Mouse (Mus musculus): ENCODE measurements around the gene Prima1. TPM values are rescaled to one million over a fixed set of nuclear protein-coding genes. Genes with fewer than 3 reads are reported as not detected.

Gene Prima1
- polyA plus RNA-seq, 1 experiment, result not detected

GRCm38 (mm10) chr12:103251151-103251550 is 9.2 kb upstream of the Prima1 start:
- no peaks in the 10 kb centered on the region for H3K79me2 ChIP-seq (ENCODE audit: control insufficient read depth, insufficient read depth)
- H3K36me3 ChIP-seq (ENCODE audit: control insufficient read depth, insufficient read depth), result no peaks in the 10 kb centered on the region
- no peak overlapping the region for H3ac ChIP-seq (ENCODE audit: control insufficient read depth, insufficient read length)
- no peak overlapping the region for H3K4me3 ChIP-seq
- no peak for TF ChIP-seq E2F4 (IDR thresholded peaks at IDR 0.05; ENCODE audit: insufficient read depth)
- TF ChIP-seq CEBPB (IDR thresholded peaks at IDR 0.05; ENCODE audit: insufficient read depth, poor library complexity, severe bottlenecking), result peak; percentile 76
- H3K27me3 ChIP-seq (ENCODE audit: control insufficient read depth, insufficient read depth, insufficient read length), result no peaks in the 10 kb centered on the region
- no peak overlapping the region for H3K4me2 ChIP-seq (ENCODE audit: low read depth)

- no peak overlapping the region for H3K4me3 ChIP-seq
- H3ac ChIP-seq (ENCODE audit: control insufficient read depth, insufficient read length), result no peak overlapping the region
- H3K27me3 ChIP-seq (ENCODE audit: control insufficient read depth, insufficient read depth, insufficient read length), result no peaks in the 10 kb centered on the region
- no peak overlapping the region for H3K4me2 ChIP-seq (ENCODE audit: low read depth)
- TF ChIP-seq MAX (IDR thresholded peaks at IDR 0.05; ENCODE audit: low read depth) (no peak), TCF12 (IDR thresholded peaks at IDR 0.05; ENCODE audit: insufficient read depth, poor library complexity, severe bottlenecking) (no peak), POLR2AphosphoS2 (IDR thresholded peaks at IDR 0.05; ENCODE audit: insufficient read length, low read depth) (no peak)
- no peaks in the 10 kb centered on the region for H3K36me3 ChIP-seq (ENCODE audit: control insufficient read depth, insufficient read depth)
- no peaks in the 10 kb centered on the region for H3K79me2 ChIP-seq (ENCODE audit: control insufficient read depth, insufficient read depth)
Measured at GRCm38 (mm10) chr12:103250333-103250732, 8.4 kb upstream of the Prima1 start.

- H3ac ChIP-seq (ENCODE audit: control insufficient read depth, insufficient read length), result no peak overlapping the region
- no peak overlapping the region for H3K4me2 ChIP-seq (ENCODE audit: low read depth)
- no peaks in the 10 kb centered on the region for H3K36me3 ChIP-seq (ENCODE audit: control insufficient read depth, insufficient read depth)
- no peaks in the 10 kb centered on the region for H3K27me3 ChIP-seq (ENCODE audit: control insufficient read depth, insufficient read depth, insufficient read length)
- H3K4me3 ChIP-seq, result no peak overlapping the region
- no peaks in the 10 kb centered on the region for H3K79me2 ChIP-seq (ENCODE audit: control insufficient read depth, insufficient read depth)
- TF ChIP-seq CEBPB (IDR thresholded peaks at IDR 0.05; ENCODE audit: insufficient read depth, poor library complexity, severe bottlenecking) (no peak), USF1 (IDR thresholded peaks at IDR 0.05; ENCODE audit: low read depth) (no peak), POLR2A (IDR thresholded peaks at IDR 0.05; ENCODE audit: insufficient read length, low read depth) (no peak), MAX (IDR thresholded peaks at IDR 0.05; ENCODE audit: low read depth) (no peak), MYOD1 (IDR thresholded peaks at IDR 0.05; ENCODE audit: control insufficient read depth in 1 of 3, insufficient read length in 2 of 3, low read depth in 2 of 3) (no peak), POLR2AphosphoS2 (IDR thresholded peaks at IDR 0.05; ENCODE audit: insufficient read length, low read depth) (no peak), SRF (IDR thresholded peaks at IDR 0.05; ENCODE audit: control insufficient read depth, insufficient read length, low read depth) (no peak), E2F4 (IDR thresholded peaks at IDR 0.05; ENCODE audit: insufficient read depth) (no peak), TCF3 (IDR thresholded peaks at IDR 0.05; ENCODE audit: insufficient read length, low read depth) (no peak), REST (IDR thresholded peaks at IDR 0.05; ENCODE audit: insufficient read depth, insufficient read length) (no peak), TCF12 (IDR thresholded peaks at IDR 0.05; ENCODE audit: insufficient read depth, poor library complexity, severe bottlenecking) (no peak), MYOG (IDR thresholded peaks at IDR 0.05; ENCODE audit: control insufficient read depth in 1 of 3, insufficient read depth in 1 of 3, insufficient read length in 2 of 3, low read depth in 2 of 3) (no peak)
Measured at GRCm38 (mm10) chr12:103243041-103243440, 1.1 kb upstream of the Prima1 start.

- no peak for TF ChIP-seq POLR2AphosphoS2 (IDR thresholded peaks at IDR 0.05; ENCODE audit: insufficient read length, low read depth)
- TF ChIP-seq POLR2A (IDR thresholded peaks at IDR 0.05; ENCODE audit: insufficient read length, low read depth), result no peak
- no peak for TF ChIP-seq TCF12 (IDR thresholded peaks at IDR 0.05; ENCODE audit: insufficient read depth, poor library complexity, severe bottlenecking)
- no peak for TF ChIP-seq TCF3 (IDR thresholded peaks at IDR 0.05; ENCODE audit: insufficient read length, low read depth)
- no peak for TF ChIP-seq MAX (IDR thresholded peaks at IDR 0.05; ENCODE audit: low read depth)
- TF ChIP-seq MYOD1 (IDR thresholded peaks at IDR 0.05; ENCODE audit: control insufficient read depth in 1 of 3, insufficient read length in 2 of 3, low read depth in 2 of 3), result no peak
- TF ChIP-seq USF1 (IDR thresholded peaks at IDR 0.05; ENCODE audit: low read depth), result no peak
- no peak for TF ChIP-seq MYOG (IDR thresholded peaks at IDR 0.05; ENCODE audit: control insufficient read depth in 1 of 3, insufficient read depth in 1 of 3, insufficient read length in 2 of 3, low read depth in 2 of 3)
- no peak for TF ChIP-seq SRF (IDR thresholded peaks at IDR 0.05; ENCODE audit: control insufficient read depth, insufficient read length, low read depth)
- no peak for TF ChIP-seq E2F4 (IDR thresholded peaks at IDR 0.05; ENCODE audit: insufficient read depth)
- TF ChIP-seq REST (IDR thresholded peaks at IDR 0.05; ENCODE audit: insufficient read depth, insufficient read length), result no peak
- TF ChIP-seq CEBPB (IDR thresholded peaks at IDR 0.05; ENCODE audit: insufficient read depth, poor library complexity, severe bottlenecking), result no peak
- H3ac ChIP-seq (ENCODE audit: control insufficient read depth, insufficient read length), result no peak overlapping the region
- no peak overlapping the region for H3K4me2 ChIP-seq (ENCODE audit: low read depth)
- no peaks in the 10 kb centered on the region for H3K27me3 ChIP-seq (ENCODE audit: control insufficient read depth, insufficient read depth, insufficient read length)
- no peaks in the 10 kb centered on the region for H3K36me3 ChIP-seq (ENCODE audit: control insufficient read depth, insufficient read depth)
- H3K4me3 ChIP-seq, result no peak overlapping the region
- no peaks in the 10 kb centered on the region for H3K79me2 ChIP-seq (ENCODE audit: control insufficient read depth, insufficient read depth)
Measured at GRCm38 (mm10) chr12:103242591-103243025, 658 bp upstream of the Prima1 start.

- Histone ChIP-seq H3K36me3 (ENCODE audit: control insufficient read depth, insufficient read depth) (no peaks in the 10 kb centered on the region), H3K79me2 (ENCODE audit: control insufficient read depth, insufficient read depth) (no peaks in the 10 kb centered on the region), H3ac (ENCODE audit: control insufficient read depth, insufficient read length) (no peak overlapping the region), H3K4me2 (ENCODE audit: low read depth) (no peak overlapping the region), H3K4me3 (no peak overlapping the region), H3K27me3 (ENCODE audit: control insufficient read depth, insufficient read depth, insufficient read length) (no peaks in the 10 kb centered on the region)
- TF ChIP-seq USF1 (IDR thresholded peaks at IDR 0.05; ENCODE audit: low read depth), result no peak
- no peak for TF ChIP-seq MYOD1 (IDR thresholded peaks at IDR 0.05; ENCODE audit: control insufficient read depth in 1 of 3, insufficient read length in 2 of 3, low read depth in 2 of 3)
- TF ChIP-seq REST (IDR thresholded peaks at IDR 0.05; ENCODE audit: insufficient read depth, insufficient read length), result no peak
- TF ChIP-seq TCF3 (IDR thresholded peaks at IDR 0.05; ENCODE audit: insufficient read length, low read depth), result no peak
- TF ChIP-seq POLR2AphosphoS2 (IDR thresholded peaks at IDR 0.05; ENCODE audit: insufficient read length, low read depth), result no peak
- TF ChIP-seq MYOG (IDR thresholded peaks at IDR 0.05; ENCODE audit: control insufficient read depth in 1 of 3, insufficient read depth in 1 of 3, insufficient read length in 2 of 3, low read depth in 2 of 3), result no peak
- TF ChIP-seq POLR2A (IDR thresholded peaks at IDR 0.05; ENCODE audit: insufficient read length, low read depth), result no peak
- TF ChIP-seq CEBPB (IDR thresholded peaks at IDR 0.05; ENCODE audit: insufficient read depth, poor library complexity, severe bottlenecking), result no peak
- no peak for TF ChIP-seq MAX (IDR thresholded peaks at IDR 0.05; ENCODE audit: low read depth)
- no peak for TF ChIP-seq SRF (IDR thresholded peaks at IDR 0.05; ENCODE audit: control insufficient read depth, insufficient read length, low read depth)
- no peak for TF ChIP-seq TCF12 (IDR thresholded peaks at IDR 0.05; ENCODE audit: insufficient read depth, poor library complexity, severe bottlenecking)
- TF ChIP-seq E2F4 (IDR thresholded peaks at IDR 0.05; ENCODE audit: insufficient read depth), result no peak
Measured at GRCm38 (mm10) chr12:103241311-103242082, 453 bp downstream of the Prima1 start.
